In the genomic region with DNA sequence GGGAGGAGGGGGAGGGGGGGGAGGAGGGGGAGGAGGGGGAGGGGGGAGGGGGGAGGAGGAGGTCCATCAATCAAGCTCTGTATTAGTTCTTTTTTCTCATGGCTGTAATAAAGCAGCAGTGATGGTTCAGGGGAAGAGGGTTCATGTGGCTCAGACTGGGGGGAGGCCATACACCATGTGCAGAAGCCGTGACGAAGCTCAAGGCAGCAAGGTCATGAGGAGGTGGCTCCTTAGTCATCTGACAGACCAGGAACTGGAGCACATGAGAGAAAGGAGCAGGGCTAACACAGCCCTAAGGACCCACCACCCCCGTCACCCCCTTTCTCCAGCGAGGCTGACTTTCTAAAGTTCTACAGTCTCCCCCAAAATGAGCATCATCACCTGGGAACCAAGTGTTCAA, we compare ENCODE assay signal across 25 mouse cellular contexts. TPM values are rescaled to one million over a fixed set of nuclear protein-coding genes. Genes with fewer than 3 reads are reported as not detected.
A peak's percentile ranks its signal among the peaks of the same experiment; 100 is the strongest.
DNase-seq lines count a peak whose midpoint lies in the region; ATAC-seq and TF ChIP-seq lines count a peak whose summit lies in the region.
"Had no signal": no experiment of that assay in that cellular context is flagged by ENCODE, and none has a peak within 500 bp of the region (broad histone marks: within the 10 kb centered on the region; RNA-seq: fewer than 3 reads in every experiment).

No protein-coding gene starts in this region.

- DNase-seq in kidney, postnatal 36 days, result no peak
- DNase-seq in kidney, postnatal 14 days, result no peak
- DNase-seq in kidney, postnatal 0 days (ENCODE audit: low spot score), result no peak
- no peak for DNase-seq in kidney, adult 8-10 months
- DNase-seq in CH12.LX (ENCODE audit: extremely low read depth), result peak; percentile 12
- DNase-seq in adrenal gland, postnatal 4 days (ENCODE audit: low spot score in 2 of 2), result no peak
- DNase-seq: adrenal gland, adult 2 months; adrenal gland, adult 8-10 months; adrenal gland, postnatal 10 days; adrenal gland, postnatal 14 days; adrenal gland, postnatal 25 days; adrenal gland, postnatal 36 days; B cell, adult 2 months; cerebellum, adult 11 months; cerebellum, adult 11-12 months; cerebellum, adult 18-20 months; cerebellum, adult 2 months had no signal

- no peaks in the 10 kb centered on the region for H3K9me3 ChIP-seq in kidney, embryonic 15.5 days (replicated peaks)
- no peaks in the 10 kb centered on the region for H3K9me3 ChIP-seq in kidney, embryonic 16.5 days (ENCODE audit: low read length)
- H3K9me3 ChIP-seq in kidney, postnatal 0 days (replicated peaks; ENCODE audit: low read length), result no peaks in the 10 kb centered on the region
- H3K9me3 ChIP-seq in CH12.LX (replicated peaks; ENCODE audit: low read length), result peaks cover 4% of the 10 kb centered on the region
- H3K9me3 ChIP-seq: G1E had no signal

- H3K4me3 ChIP-seq in kidney, embryonic 15.5 days (replicated peaks), result no peak overlapping the region
- H3K4me3 ChIP-seq in kidney, embryonic 16.5 days (ENCODE audit: low read length), result no peak overlapping the region
- no peak overlapping the region for H3K4me3 ChIP-seq in kidney, postnatal 0 days (replicated peaks; ENCODE audit: low read depth, low read length)
- H3K4me3 ChIP-seq in CH12.LX (replicated peaks in 1 of 3; ENCODE audit: low read depth in 2 of 3, low read length in 2 of 3, poor library complexity in 1 of 3), result no peak overlapping the region

- H3K36me3 ChIP-seq in kidney, embryonic 15.5 days, result no peaks in the 10 kb centered on the region
- no peaks in the 10 kb centered on the region for H3K36me3 ChIP-seq in kidney, embryonic 16.5 days (ENCODE audit: insufficient read depth, low read length)
- no peaks in the 10 kb centered on the region for H3K36me3 ChIP-seq in kidney, postnatal 0 days (ENCODE audit: insufficient read depth, low read length)
- H3K36me3 ChIP-seq in CH12.LX (replicated peaks in 1 of 2; ENCODE audit: control insufficient read depth in 1 of 2, insufficient read depth in 1 of 2, low read length in 1 of 2), result no peaks in the 10 kb centered on the region
- H3K36me3 ChIP-seq: G1E had no signal

- no peak overlapping the region for H3K9ac ChIP-seq in kidney, embryonic 15.5 days
- H3K9ac ChIP-seq in kidney, embryonic 16.5 days (replicated peaks; ENCODE audit: low read length), result no peak overlapping the region
- no peak overlapping the region for H3K9ac ChIP-seq in kidney, postnatal 0 days (ENCODE audit: low read depth, low read length)
- no peak overlapping the region for H3K9ac ChIP-seq in CH12.LX (ENCODE audit: insufficient read depth, low read depth)

- TF ChIP-seq CTCF in kidney, postnatal 0 days (IDR thresholded peaks at IDR 0.05; ENCODE audit: low read depth), result no peak
- TF ChIP-seq CTCF in CH12.LX (conservative IDR thresholded peaks at IDR 0.05 in 1 of 2, IDR thresholded peaks at IDR 0.05 in 1 of 2; ENCODE audit: low read depth in 2 of 2, low read length in 2 of 2), result no peak

- no peak for TF ChIP-seq EP300 in CH12.LX (IDR thresholded peaks at IDR 0.05; ENCODE audit: low read length)

- no peak overlapping the region for H3K27ac ChIP-seq in kidney, embryonic 15.5 days
- no peak overlapping the region for H3K27ac ChIP-seq in kidney, embryonic 16.5 days (ENCODE audit: low read length)
- no peak overlapping the region for H3K27ac ChIP-seq in kidney, postnatal 0 days
- H3K27ac ChIP-seq in CH12.LX (ENCODE audit: insufficient read depth, low read depth), result no peak overlapping the region

- no peaks in the 10 kb centered on the region for H3K79me2 ChIP-seq in CH12.LX (replicated peaks; ENCODE audit: control insufficient read depth, extremely low read depth, insufficient read depth, poor library complexity, severe bottlenecking)

- dilution Hi-C loops in CH12.LX (cut with MboI; ENCODE audit: extremely low pct_ligation_motif_present, extremely low pct_unique_long_range_greater_than_20kb, low sequenced_read_pairs), result no loop called here

- no peak overlapping the region for H3K4me2 ChIP-seq in kidney, embryonic 15.5 days
- no peak overlapping the region for H3K4me2 ChIP-seq in kidney, embryonic 16.5 days (replicated peaks; ENCODE audit: low read depth, low read length)
- H3K4me2 ChIP-seq in kidney, postnatal 0 days (ENCODE audit: low read length), result no peak overlapping the region
- no peak overlapping the region for H3K4me2 ChIP-seq in CH12.LX (ENCODE audit: insufficient read depth, low read depth, poor library complexity, severe bottlenecking)

- H3K4me1 ChIP-seq in kidney, embryonic 15.5 days, result peaks cover 10% of the 10 kb centered on the region
- H3K4me1 ChIP-seq in kidney, embryonic 16.5 days (ENCODE audit: insufficient read depth, low read length), result peaks cover 6% of the 10 kb centered on the region
- H3K4me1 ChIP-seq in kidney, postnatal 0 days (replicated peaks; ENCODE audit: insufficient read depth, low read length), result no peaks in the 10 kb centered on the region
- H3K4me1 ChIP-seq in CH12.LX (ENCODE audit: control insufficient read depth in 1 of 2, insufficient read depth in 2 of 2), result peaks cover 2 to 18% of the 10 kb centered on the region in 2 experiments; a peak in 3 of 4 replicates

- no peak for TF ChIP-seq RAD21 in CH12.LX (IDR thresholded peaks at IDR 0.05; ENCODE audit: low read depth, low read length)

- WGBS in kidney, embryonic 15.5 days, result 59% methylated on average over 4 of the region's 4 CpGs
- WGBS in kidney, embryonic 16.5 days, result 56% methylated on average over 4 of the region's 4 CpGs
- 59% methylated on average over 4 of the region's 4 CpGs for WGBS in kidney, postnatal 0 days

- 0 out of 2 replicates have a peak, but pooled peaks have one; percentile 54 for ATAC-seq in kidney, embryonic 15.5 days (replicated peaks; ENCODE audit: low FRiP score)
- peak; percentile 75; the same call in 1 of the 2 replicates for ATAC-seq in kidney, embryonic 16.5 days (ENCODE audit: low FRiP score, low TSS enrichment)
- peak; percentile 43 for ATAC-seq in kidney, postnatal 0 days (replicated peaks; ENCODE audit: low FRiP score, low read depth)
- ATAC-seq: activated CD4-positive, CD25-positive, alpha-beta regulatory T cell, adult 4 months; CD4-positive, CD25-positive, alpha-beta regulatory T cell, adult 4 months; Patski had no signal

- in situ Hi-C loops in CH12.LX (cut with MboI; ENCODE audit: low pct_ligation_motif_present, low pct_unique_long_range_greater_than_20kb, low sequenced_read_pairs), result loop anchor here (25.0 kb wide), 1 partner anchor 572 kb away; no protein-coding TSS in a partner anchor

- no peak for TF ChIP-seq POLR2A in CH12.LX (IDR thresholded peaks at IDR 0.05; ENCODE audit: low read depth, low read length)

- H3K27me3 ChIP-seq in kidney, embryonic 15.5 days, result no peaks in the 10 kb centered on the region
- no peaks in the 10 kb centered on the region for H3K27me3 ChIP-seq in kidney, embryonic 16.5 days (ENCODE audit: insufficient read depth, low read length)
- no peaks in the 10 kb centered on the region for H3K27me3 ChIP-seq in kidney, postnatal 0 days (ENCODE audit: insufficient read depth, low read length)
- no peaks in the 10 kb centered on the region for H3K27me3 ChIP-seq in CH12.LX (replicated peaks)
- H3K27me3 ChIP-seq: Patski had no signal

TF ChIP-seq in CH12.LX, 34 proteins besides CTCF, POLR2A, EP300 and RAD21:
- no peak for TF ChIP-seq SMC3 (IDR thresholded peaks at IDR 0.05; ENCODE audit: low read depth, low read length)

RNA-seq across cellular contexts. Expression of a gene that starts 22.2 kb away (rescaled TPM):
- 0.05 TPM in 1 of 2 replicates, not detected in the other for polyA plus RNA-seq in kidney, embryonic 15.5 days (2015; fragmentation: Nextera tagmentation; extraction: Ambion mirVana)
- not detected in 2 replicates for polyA plus RNA-seq in kidney, embryonic 16.5 days (2015; fragmentation: Nextera tagmentation; extraction: Ambion mirVana)
- polyA plus RNA-seq in kidney, postnatal 0 days (2015; fragmentation: Nextera tagmentation; extraction: Ambion mirVana), result 0.08 TPM in 1 of 2 replicates, not detected in the other
- not detected in 2 replicates for total RNA-seq in CH12.LX (2012; rRNA removed)
- not detected in 2 replicates for total RNA-seq in CH12.LX (2014; rRNA removed)
- polyA plus RNA-seq in CH12.LX (2012; ENCODE audit: insufficient read length, low read depth), result not detected in 2 replicates
- 10 to 100 TPM; 12.7 to 13.6 TPM for total RNA-seq in adrenal gland, postnatal 4 days (2021)
- total RNA-seq: MEL had no signal
- polyA plus RNA-seq: C2C12, G1E, Patski had no signal
